Mouse (Mus musculus): ENCODE results near the gene Casp9. TPM values are rescaled to one million over a fixed set of nuclear protein-coding genes. Genes with fewer than 3 reads are reported as not detected.

Casp9 gene
- 27.8 and 29.2 TPM in 2 replicates for polyA plus RNA-seq (2012; rRNA removed)

- DNase-seq (ENCODE audit: low read depth): peak; percentile 98
- TF ChIP-seq POLR2A (IDR thresholded peaks at IDR 0.05; ENCODE audit: borderline replicate concordance, extremely low read depth, insufficient read depth, insufficient read length, poor library complexity, severe bottlenecking) (peak; percentile 41; the same call in 1 of the 2 replicates), CTCF (IDR thresholded peaks at IDR 0.05; ENCODE audit: borderline replicate concordance, extremely low read depth, insufficient read depth, insufficient read length) (no peak)
Observed at GRCm38 (mm10) chr4:141793282-141794151, at the start of gene Casp9. TSS of gene Casp9 (plus strand) at chr4:141793612.

GRCm38 (mm10) chr4:141746578-141747346, 46.6 kb upstream of the Casp9 start, which contains the start of gene Agmat:
TSS of gene Agmat (plus strand) at chr4:141746672.
- TF ChIP-seq CTCF (IDR thresholded peaks at IDR 0.05; ENCODE audit: borderline replicate concordance, extremely low read depth, insufficient read depth, insufficient read length) (no peak), POLR2A (IDR thresholded peaks at IDR 0.05; ENCODE audit: borderline replicate concordance, extremely low read depth, insufficient read depth, insufficient read length, poor library complexity, severe bottlenecking) (no peak)
- DNase-seq (ENCODE audit: low read depth): no peak

- TF ChIP-seq CTCF (IDR thresholded peaks at IDR 0.05; ENCODE audit: borderline replicate concordance, extremely low read depth, insufficient read depth, insufficient read length) (no peak), POLR2A (IDR thresholded peaks at IDR 0.05; ENCODE audit: borderline replicate concordance, extremely low read depth, insufficient read depth, insufficient read length, poor library complexity, severe bottlenecking) (no peak)
- DNase-seq (ENCODE audit: low read depth): no peak
Observed at GRCm38 (mm10) chr4:141749557-141749956, 43.9 kb upstream of the Casp9 start.

GRCm38 (mm10) chr4:141750826-141751225, 42.6 kb upstream of the Casp9 start:
- no peak for TF ChIP-seq POLR2A (IDR thresholded peaks at IDR 0.05; ENCODE audit: borderline replicate concordance, extremely low read depth, insufficient read depth, insufficient read length, poor library complexity, severe bottlenecking)
- TF ChIP-seq CTCF (IDR thresholded peaks at IDR 0.05; ENCODE audit: borderline replicate concordance, extremely low read depth, insufficient read depth, insufficient read length): no peak
- DNase-seq (ENCODE audit: low read depth): no peak

GRCm38 (mm10) chr4:141751419-141752075, 41.9 kb upstream of the Casp9 start:
- no peak for DNase-seq (ENCODE audit: low read depth)
- TF ChIP-seq POLR2A (IDR thresholded peaks at IDR 0.05; ENCODE audit: borderline replicate concordance, extremely low read depth, insufficient read depth, insufficient read length, poor library complexity, severe bottlenecking) (no peak), CTCF (IDR thresholded peaks at IDR 0.05; ENCODE audit: borderline replicate concordance, extremely low read depth, insufficient read depth, insufficient read length) (no peak)

GRCm38 (mm10) chr4:141752076-141752421, 41.4 kb upstream of the Casp9 start:
- TF ChIP-seq CTCF (IDR thresholded peaks at IDR 0.05; ENCODE audit: borderline replicate concordance, extremely low read depth, insufficient read depth, insufficient read length) (no peak), POLR2A (IDR thresholded peaks at IDR 0.05; ENCODE audit: borderline replicate concordance, extremely low read depth, insufficient read depth, insufficient read length, poor library complexity, severe bottlenecking) (no peak)
- DNase-seq (ENCODE audit: low read depth): peak; percentile 14

- TF ChIP-seq CTCF (IDR thresholded peaks at IDR 0.05; ENCODE audit: borderline replicate concordance, extremely low read depth, insufficient read depth, insufficient read length) (no peak), POLR2A (IDR thresholded peaks at IDR 0.05; ENCODE audit: borderline replicate concordance, extremely low read depth, insufficient read depth, insufficient read length, poor library complexity, severe bottlenecking) (no peak)
Observed at GRCm38 (mm10) chr4:141755375-141755930, 38.0 kb upstream of the Casp9 start.

GRCm38 (mm10) chr4:141757124-141757523, 36.3 kb upstream of the Casp9 start:
- no peak for DNase-seq (ENCODE audit: low read depth)
- no peak for TF ChIP-seq POLR2A (IDR thresholded peaks at IDR 0.05; ENCODE audit: borderline replicate concordance, extremely low read depth, insufficient read depth, insufficient read length, poor library complexity, severe bottlenecking)
- no peak for TF ChIP-seq CTCF (IDR thresholded peaks at IDR 0.05; ENCODE audit: borderline replicate concordance, extremely low read depth, insufficient read depth, insufficient read length)

More at GRCm38 (mm10) chr4:141755375-141755930, 38.0 kb upstream of the Casp9 start:
- DNase-seq (ENCODE audit: low read depth): no peak

- TF ChIP-seq CTCF (IDR thresholded peaks at IDR 0.05; ENCODE audit: borderline replicate concordance, extremely low read depth, insufficient read depth, insufficient read length) (no peak), POLR2A (IDR thresholded peaks at IDR 0.05; ENCODE audit: borderline replicate concordance, extremely low read depth, insufficient read depth, insufficient read length, poor library complexity, severe bottlenecking) (no peak)
- no peak for DNase-seq (ENCODE audit: low read depth)
Observed at GRCm38 (mm10) chr4:141758874-141759542, 34.4 kb upstream of the Casp9 start.

GRCm38 (mm10) chr4:141760942-141761341, 32.5 kb upstream of the Casp9 start:
- DNase-seq (ENCODE audit: low read depth): no peak
- TF ChIP-seq CTCF (IDR thresholded peaks at IDR 0.05; ENCODE audit: borderline replicate concordance, extremely low read depth, insufficient read depth, insufficient read length): no peak
- no peak for TF ChIP-seq POLR2A (IDR thresholded peaks at IDR 0.05; ENCODE audit: borderline replicate concordance, extremely low read depth, insufficient read depth, insufficient read length, poor library complexity, severe bottlenecking)

All from brain, embryonic 14.5 days (tissue).